Mouse (Mus musculus) c-Kit-positive CD71-negative TER-119-negative erythroid progenitor cells, embryonic 14.5 days (primary cell): ENCODE data around the gene Pcgf2.
"Not testable (repeated sequence)": the region's sequence is repeated elsewhere in the genome, so short reads cannot be mapped to it uniquely, and the experiment has no call there.

Experiments used
- DNase-seq: peaks from one replicate; pipeline ENCODE4 v3.0.0-alpha.2; 2013; ENCODE audit warnings: low read depth

Pcgf2 gene

GRCm38 (mm10) chr11:97653376-97653775 is 46.9 kb downstream of the Pcgf2 start:
- not testable (repeated sequence) for DNase-seq

GRCm38 (mm10) chr11:97650341-97650740 is 50.0 kb downstream of the Pcgf2 start:
- DNase-seq = no peak

GRCm38 (mm10) chr11:97648541-97648940 is 51.8 kb downstream of the Pcgf2 start:
- DNase-seq = not testable (repeated sequence)

- DNase-seq = no peak
Measured at GRCm38 (mm10) chr11:97644834-97645233, 55.5 kb downstream of the Pcgf2 start.

GRCm38 (mm10) chr11:97643380-97644055 is 56.8 kb downstream of the Pcgf2 start:
- DNase-seq = no peak

- no peak for DNase-seq
Measured at GRCm38 (mm10) chr11:97642746-97643145, 57.6 kb downstream of the Pcgf2 start.

- no peak for DNase-seq
Measured at GRCm38 (mm10) chr11:97641668-97642067, 58.6 kb downstream of the Pcgf2 start.
